Mouse (Mus musculus): ENCODE measurements around the gene Klrb1b.

DNA sequence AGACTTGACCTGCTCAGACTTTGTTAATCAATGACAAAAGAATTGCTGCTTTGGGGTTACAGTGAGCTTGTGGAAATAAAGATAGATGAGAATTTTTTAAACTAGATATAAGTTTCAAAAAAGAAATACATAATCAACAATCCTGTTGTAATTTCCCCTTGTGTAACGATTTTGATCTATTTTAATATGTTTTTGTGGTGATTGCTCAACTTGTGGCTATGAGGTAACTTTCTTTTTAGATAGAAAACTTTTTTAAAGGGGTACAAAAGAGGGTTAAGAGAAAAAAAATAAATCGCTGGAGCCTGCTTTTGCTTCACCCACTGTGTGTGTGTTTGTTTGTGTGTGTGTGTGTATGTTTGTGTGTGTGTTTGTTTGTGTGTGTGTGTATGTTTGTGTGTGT lies 25.0 kb upstream of the Klrb1b start:
- TF ChIP-seq CTCF (IDR thresholded peaks at IDR 0.05; ENCODE audit: borderline replicate concordance, extremely low read depth, insufficient read depth, insufficient read length), result no peak
- no peak for TF ChIP-seq POLR2A (IDR thresholded peaks at IDR 0.05; ENCODE audit: borderline replicate concordance, extremely low read depth, insufficient read depth, insufficient read length, poor library complexity, severe bottlenecking)
